Mouse (Mus musculus) heart, postnatal 36 days (tissue): ENCODE data around the gene Pold2. TPM values are rescaled to one million over a fixed set of nuclear protein-coding genes. Genes with fewer than 3 reads are reported as not detected.

Experiments
- DNase-seq, 2 experiments: peaks; one replicate each; pipeline ENCODE4 v3.0.0; 2021 to 2022
- intact Hi-C: fragments of 180-260 bp; cut with DNase I; formaldehyde crosslinking; loops from one replicate; pipeline ENCODE4 v1.15.1; 2025
- total RNA-seq, 2 experiments: library from RNA; stranded (reverse); gene quantifications; 2 replicates each; pipeline ENCODE4 v1.2.3; 2021

Gene Pold2
- total RNA-seq = 10 to 100 TPM; 36.1 to 38.7 TPM

DNA sequence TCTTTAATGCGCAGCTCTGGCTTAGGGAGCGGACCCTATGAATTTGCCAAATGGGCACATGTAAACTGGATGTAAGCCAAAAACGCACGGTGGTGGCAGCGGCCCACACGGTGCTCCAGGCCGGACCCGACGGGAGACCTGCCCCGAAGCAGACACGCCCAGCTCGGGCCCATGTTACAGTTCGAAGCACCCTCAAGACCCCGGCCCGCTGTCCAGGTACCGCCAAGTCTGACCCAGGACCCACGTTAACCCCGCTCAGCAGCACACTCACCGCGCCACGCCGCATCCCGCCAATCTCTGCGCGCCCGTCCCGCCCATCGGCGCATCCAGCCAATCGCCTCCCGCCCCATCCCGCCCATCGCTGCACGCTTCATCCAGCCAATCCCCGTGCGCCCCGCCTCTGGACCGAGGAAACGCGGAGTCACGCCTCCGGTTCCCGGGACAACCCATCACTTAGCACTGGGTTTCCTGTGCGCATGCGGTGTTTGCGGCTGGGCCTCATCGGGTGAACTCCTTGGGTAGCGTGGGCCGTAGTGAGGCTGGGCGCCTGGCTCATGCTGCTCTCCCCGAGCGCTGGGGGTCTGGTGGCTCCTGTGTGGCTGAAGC lies at the start of gene Pold2:
Gene Pold2 (minus strand): TSS at position 372 of the 606 bp plus-strand sequence.
- intact Hi-C loops = loop anchor here (2.0 kb wide), 2 partner anchors 41 to 89 kb away; partner anchors contain the start of gene Dbnl
- DNase-seq = peak; percentile 94 to 95

DNA sequence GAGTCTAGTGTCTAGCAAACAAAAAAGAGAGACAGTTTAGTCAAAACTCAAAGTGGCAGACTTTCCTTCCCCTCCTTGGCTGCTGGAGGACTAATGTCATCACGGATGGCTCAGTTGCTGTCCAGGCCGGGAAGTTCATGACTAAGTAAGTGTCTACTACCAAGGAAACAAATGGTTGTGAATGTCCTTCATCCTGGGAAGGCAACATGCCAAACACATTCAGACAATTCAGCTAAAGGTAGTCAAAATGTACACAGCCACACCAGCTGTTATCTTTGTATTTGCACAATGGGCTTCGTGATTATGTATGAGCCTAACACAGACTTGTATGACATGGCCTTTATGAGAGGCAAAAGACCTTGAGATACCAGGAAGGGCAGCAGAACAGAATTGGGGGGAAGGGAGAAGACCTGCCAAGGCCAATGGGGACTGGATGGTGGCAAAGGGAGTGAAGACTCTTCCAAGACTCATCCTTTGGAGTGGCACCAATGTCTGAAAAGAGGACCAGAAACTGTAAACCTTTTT lies 48.7 kb upstream of the Pold2 start:
- DNase-seq = no peak

DNA sequence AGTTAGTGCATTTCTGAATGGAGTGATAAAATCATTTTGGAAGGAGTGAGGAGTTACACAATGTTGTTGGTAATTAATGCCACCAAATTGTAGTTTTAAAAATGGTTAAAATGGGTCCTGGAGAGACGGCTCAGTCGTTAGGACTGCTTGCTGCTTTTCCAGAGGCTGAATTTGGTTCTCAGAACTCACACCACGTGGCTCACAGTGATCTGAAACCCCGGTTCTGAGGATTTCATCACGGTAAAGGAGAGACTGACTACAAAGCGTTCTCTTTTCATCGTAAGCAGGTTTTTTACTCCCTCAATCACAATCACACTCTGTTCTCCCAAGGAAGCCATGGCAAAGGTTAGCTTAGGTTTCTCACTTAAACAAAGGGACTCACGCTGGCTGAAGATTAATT lies 46.6 kb upstream of the Pold2 start:
- DNase-seq = no peak
- intact Hi-C loops = no loop called here

More for the DNA sequence above, 48.7 kb upstream of the Pold2 start:
- intact Hi-C loops = no loop called here

DNA sequence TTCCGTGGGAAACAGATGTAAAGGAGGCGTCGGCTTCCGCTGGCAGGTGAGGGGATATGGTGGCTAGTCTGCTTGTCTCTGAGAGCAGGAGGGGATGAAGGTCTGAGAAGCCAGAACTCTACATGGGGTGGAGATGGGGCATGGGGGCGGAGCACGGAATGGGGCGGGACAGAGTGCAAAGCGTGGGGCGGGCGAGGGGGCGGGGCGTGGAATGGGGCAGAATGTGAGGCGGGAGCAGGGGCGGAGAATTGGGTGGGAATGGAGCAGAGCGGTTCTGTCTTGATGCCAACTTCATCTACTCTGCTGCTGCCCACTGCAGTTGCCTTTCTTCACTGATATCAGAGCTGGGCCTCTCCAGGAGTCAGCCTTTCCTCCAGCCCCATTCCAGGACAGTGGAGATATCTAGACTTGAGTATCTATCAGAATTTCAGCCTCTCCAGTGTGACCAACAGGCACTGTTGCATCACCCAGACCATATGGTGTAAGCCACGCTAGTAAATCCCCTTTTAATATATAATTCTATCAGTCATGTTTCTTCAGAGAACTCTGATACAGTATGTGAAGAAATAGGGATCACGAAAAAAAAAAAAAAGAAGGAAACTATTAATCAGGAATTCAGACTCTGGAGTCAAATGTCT lies 42.4 kb upstream of the Pold2 start:
- intact Hi-C loops = no loop called here
- no peak for DNase-seq

DNA sequence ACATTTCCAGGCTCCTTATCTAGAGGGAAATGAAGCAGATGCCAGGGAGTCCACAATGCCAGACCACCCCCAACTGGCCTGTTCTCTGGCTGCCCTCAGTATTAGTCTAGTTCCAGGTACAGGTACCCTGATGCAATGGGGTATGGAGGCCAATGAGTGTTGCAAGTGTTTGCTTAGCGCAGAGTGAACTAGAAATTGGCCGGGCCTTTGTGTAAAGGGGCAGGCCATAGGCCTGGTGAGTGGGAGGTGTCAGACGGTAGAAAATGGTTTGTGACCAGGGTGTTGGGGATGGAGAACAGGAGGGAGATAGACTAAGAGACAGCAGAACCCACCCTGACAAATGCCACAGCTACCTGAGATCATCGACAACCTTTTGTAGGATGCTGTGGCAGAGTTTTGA lies 41.5 kb upstream of the Pold2 start:
- intact Hi-C loops = no loop called here

DNA sequence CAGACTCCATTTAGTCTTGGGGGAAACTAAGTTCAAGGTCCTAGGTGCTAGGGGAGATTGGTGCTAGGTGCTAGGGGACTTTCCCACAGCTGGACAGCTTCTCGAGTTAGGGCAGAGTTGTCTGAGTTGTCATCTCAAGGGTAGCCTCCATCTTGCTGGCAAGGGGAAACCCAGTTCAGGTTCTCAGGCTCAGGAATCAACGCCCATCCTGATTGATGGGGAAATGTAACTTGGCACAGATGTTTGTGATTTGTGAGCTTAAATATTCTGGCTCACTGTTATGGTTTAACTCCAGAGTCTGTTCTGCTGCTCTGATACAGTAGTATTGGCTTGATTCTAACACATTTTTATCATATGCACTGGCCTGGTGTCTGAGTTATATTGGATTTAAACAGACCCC lies 40.0 kb upstream of the Pold2 start:
- DNase-seq = no peak
- intact Hi-C loops = no loop called here

More for the DNA sequence above, 41.5 kb upstream of the Pold2 start:
- DNase-seq = no peak

DNA sequence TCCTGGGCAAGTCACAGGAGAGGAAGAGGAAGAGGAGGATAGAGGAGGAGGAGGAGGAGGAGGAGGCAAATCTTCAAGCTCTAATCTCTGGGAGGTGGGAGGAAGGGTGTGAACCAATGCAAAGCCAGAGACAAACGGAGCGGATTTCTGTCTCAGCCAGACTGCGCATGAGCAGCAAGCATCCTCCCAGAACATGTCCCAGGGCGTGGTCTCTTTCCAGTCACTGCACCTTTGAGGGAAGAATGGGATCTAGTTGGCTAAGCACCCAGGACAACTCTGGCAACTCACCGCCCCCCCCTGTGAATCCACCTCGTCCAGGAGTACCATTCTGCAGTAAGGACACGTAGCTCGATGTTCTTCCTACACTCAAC lies 38.1 kb upstream of the Pold2 start:
- DNase-seq = peak in 1 of 2 experiments; percentile 34
- intact Hi-C loops = no loop called here

DNA sequence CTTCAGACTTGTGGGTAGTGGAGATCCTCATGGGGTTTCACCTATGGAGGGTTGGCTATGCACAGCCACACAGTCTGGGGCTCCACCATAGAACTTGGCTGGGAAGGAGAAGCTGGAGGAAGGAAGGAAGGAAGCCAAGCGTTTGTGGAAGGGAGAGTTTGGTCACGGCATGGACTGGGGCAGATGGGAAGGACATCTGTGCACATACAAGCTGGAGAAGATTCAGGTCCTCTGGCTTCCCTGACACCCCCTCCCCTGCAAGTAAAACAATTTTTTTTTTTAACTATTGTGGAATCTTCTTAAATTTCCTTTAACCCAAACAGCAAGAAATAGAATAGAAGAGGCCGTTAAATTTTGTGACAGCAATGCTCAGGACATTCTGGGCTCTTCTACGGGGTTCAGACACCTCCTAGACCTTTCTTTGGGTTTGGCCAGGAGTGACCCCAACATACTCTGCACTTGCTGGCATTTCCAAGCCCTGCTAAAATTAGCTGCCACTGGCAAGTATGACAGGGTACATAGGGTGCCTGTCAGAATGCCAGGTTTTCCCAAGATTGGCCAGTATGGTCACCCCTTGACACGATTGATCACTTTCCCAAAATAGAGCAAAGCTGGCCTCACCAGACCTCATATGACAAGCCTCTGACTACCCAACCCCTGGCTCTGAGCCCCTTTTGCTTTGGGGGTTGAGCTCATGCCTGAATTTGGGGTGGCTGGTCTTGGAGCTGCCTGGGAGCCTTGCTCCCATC lies 37.5 kb upstream of the Pold2 start:
- peak; percentile 47 to 54 for DNase-seq
- intact Hi-C loops = no loop called here

DNA sequence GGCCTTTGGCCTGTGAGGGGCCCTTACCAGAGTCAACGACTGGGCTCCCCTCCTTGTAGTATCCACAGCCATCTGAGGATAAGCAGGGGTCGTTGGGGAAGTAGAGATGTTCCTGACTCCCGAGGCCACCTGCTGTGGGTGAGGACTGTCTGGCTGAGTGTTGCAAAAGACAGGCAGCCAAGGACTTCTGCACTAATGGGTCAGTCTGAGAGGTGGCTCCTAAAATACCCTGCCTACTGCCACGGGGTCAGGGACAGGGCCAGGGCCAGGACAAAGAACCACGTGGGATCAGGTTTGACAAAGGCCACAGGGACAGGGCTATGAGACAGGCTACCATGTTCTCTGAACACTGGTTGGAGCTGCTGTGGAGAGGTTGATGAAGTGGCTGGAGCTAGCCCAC lies 36.8 kb upstream of the Pold2 start:
- intact Hi-C loops = no loop called here
- no peak for DNase-seq

DNA sequence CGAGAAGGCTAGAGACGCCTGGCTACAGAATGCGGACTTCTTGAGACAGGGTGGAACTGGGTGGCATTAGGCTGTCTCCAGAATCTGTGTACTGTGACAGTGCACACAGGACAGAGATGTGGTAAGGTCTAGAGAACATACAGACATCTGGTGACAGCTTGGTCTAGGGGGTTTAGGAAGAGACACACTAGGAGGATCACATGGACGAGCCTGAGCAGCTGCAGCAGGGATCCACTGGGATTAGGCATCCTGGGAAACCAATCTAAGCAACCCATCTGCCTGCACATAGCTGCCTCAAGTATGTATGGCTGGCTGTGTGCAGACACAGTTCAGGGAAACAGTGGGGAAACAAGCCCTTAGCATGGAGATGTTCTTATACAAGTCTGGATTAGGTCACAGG lies 35.8 kb upstream of the Pold2 start:
- no peak for DNase-seq
- intact Hi-C loops = no loop called here

DNA sequence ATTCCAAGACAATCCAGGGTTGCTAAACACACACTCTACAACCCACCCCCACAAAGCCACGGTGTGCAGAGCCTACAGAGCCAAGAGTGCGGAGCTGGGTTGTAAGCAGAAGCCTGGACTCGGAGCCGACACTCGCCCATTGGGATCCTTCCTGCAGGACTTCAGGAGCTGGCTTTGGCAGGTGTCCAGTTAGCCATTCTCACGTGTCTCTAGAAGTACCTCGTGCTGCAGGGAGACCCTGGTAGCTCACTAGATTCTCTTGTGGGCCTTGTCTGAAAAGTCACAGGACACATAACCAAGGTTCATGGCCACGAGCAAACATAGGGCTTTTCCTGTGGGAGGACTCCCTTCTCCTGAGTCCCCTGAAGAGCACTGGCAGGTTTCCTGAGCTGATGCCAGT lies 35.2 kb upstream of the Pold2 start:
- DNase-seq = no peak
- intact Hi-C loops = no loop called here

DNA sequence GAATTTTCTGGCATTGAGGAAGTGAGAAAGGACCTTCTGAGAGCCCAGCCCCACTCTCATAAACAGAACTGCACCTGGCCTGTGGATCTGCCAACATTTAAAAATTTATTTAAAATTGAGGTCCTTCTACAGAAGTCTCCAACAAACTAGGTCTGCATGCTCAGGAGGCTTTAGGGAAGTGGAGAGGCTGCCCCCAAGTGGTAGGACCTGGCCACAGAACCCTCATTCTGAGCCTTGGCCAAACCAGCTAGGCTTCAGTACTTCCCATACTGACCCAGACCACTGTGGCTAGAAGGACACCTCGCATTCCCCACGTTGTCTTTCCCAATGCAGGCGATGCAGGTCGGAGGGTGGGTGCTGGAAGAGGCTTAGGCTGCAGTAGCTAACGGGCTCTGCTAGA lies 34.5 kb upstream of the Pold2 start:
- DNase-seq = peak; percentile 54 to 68
- intact Hi-C loops = no loop called here

DNA sequence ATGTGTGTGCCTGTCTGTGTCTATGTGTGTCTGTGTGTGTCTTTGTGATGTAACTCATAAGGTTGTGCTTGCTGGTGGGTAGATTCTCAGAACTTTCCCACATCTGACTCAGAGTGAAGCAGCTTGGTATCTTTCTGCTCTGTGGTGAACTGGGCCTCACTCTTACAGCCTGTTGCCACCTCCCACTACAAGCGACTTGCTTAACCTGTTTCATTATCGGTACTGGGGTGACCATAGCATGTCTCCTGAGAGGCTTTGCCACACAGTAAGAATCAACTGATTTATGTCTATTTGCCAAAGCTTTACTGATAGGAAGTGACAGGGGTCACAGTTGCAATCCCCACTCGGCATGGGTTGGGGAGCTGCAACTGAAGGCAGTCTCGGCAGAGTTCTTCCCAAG lies 30.6 kb upstream of the Pold2 start:
- DNase-seq = no peak

DNA sequence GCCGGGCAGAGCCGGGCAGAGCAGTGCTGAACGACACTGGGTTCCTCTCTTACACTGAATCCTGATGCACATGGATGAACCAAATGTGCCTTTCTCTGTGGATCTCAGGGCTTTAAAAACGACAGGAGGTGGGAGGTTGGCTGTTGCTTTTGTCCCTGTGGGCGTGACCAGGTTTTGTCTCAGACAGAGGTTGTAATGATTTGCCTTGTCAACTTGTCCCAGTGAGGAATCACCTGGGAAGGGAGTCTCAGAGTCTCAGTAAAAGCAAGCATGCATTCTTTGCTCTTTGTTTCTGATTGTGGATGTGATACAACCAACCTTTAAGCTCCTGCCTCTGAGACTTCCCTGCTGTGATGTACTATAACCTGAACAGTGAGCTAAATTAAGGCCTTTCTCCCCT lies 29.0 kb upstream of the Pold2 start:
- no peak for DNase-seq
- intact Hi-C loops = no loop called here

More for the DNA sequence above, 30.6 kb upstream of the Pold2 start:
- intact Hi-C loops = no loop called here

DNA sequence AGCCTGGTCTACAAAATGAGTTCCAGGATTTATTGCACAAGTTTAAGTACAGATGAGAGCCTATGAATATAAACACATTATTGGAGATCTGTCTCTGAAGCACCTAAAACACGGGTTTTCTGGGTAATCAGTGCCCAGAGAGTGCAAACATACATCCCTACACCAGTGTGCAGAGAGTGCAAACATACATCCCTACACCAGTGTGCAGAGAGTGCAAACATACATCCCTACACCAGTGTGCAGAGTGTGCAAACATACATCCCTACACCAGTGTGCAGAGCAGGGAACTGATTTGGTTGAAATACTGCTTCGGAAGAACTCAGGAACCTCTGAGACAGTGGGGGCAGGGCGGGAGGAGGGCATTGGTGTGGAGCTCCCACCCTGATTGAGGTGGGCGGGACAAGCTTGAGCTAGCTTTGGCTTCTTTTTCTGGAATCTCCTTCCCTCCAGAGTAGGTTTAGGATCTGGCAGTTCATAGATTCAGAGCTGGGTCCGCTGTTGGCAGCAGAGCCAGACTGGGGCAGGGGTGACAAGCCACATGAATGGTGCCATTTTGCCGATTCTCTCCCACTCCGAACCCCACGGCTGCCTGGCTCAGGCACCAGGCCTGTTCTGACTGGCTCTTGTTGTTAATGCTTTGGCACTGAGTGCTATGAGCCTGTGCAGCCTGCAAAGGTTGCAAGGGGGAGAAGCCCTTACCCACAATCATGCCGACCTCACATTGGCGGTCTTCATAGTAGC lies 27.9 kb upstream of the Pold2 start:
- no peak for DNase-seq
- intact Hi-C loops = no loop called here

DNA sequence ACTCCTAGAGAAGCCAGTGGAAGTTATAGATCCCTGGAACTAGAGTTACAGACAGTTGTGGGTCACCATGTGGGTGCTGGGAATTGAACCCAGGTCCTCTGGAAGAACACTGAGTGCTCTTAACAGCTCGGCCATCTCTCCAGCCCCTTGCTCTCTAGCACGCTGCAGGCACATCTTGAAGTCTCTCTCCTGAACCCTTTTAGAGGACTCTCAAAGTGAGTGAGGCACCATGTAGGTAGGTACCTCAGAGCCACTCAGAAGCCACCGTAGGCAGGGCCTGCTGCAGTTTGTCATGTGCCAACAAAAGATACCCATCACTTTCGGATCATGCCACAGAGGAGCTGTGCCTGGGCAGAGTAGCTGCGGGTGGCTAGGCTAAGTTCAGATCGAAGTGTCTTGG lies 26.8 kb upstream of the Pold2 start:
- no peak for DNase-seq
- intact Hi-C loops = no loop called here

DNA sequence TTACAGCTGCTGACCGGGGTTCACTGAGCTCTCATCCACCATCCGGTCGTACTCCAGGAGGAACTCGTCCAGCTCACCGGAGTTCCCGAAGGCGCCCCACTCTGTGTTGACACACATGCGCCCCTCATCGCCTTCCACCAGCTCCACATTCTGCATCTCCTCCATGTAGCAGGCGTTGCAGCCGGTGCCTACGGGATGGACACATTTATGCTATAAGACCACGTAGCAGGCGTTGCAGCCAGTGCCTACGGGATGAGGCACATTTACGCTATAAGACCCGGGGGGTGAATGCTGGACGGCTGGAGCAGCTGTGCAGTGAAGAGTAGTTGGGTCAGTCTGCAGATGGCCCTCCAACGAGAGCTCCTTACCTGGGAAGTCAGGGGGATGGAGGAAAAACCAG lies 26.3 kb upstream of the Pold2 start:
- intact Hi-C loops = no loop called here
- DNase-seq = no peak

DNA sequence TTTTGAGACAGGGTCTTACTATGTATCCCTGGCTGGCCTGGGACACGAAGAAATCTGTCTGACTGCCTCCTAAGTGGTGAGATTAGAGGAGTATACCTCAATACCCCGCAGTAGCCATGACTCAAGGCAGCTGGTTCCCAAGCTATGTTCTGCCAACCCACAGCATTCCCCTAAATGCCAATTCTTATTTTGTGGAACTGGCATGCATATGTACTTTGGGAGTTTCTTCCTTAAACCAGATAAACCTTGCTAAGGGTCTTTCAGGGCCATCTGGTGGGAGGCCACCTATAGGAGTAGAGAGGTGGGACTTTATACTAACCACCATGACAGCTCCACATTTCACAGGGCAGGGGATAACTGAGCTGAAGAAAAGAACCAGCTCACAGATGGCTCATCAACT lies 25.8 kb upstream of the Pold2 start:
- no peak for DNase-seq
- intact Hi-C loops = no loop called here

DNA sequence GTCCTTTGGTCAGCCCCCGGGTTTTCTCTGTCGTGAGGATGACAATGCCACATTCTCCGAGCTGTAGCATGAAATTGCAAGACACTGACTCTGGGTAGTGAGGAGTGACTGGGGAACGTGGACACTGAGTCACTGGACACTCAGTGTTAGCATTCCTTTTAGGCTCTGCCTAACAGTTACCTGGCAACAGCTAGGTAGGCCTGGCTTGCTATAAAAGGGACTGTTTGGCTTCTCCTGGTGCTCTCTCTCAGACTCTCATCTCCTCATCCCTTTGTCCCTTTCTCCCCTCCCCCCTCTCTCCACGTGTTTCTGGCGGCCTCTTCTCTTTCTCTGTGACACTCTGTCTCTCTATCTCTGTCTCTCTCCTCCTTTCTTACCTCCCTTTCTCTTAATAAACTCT lies 24.3 kb upstream of the Pold2 start:
- no peak for DNase-seq
- intact Hi-C loops = no loop called here

DNA sequence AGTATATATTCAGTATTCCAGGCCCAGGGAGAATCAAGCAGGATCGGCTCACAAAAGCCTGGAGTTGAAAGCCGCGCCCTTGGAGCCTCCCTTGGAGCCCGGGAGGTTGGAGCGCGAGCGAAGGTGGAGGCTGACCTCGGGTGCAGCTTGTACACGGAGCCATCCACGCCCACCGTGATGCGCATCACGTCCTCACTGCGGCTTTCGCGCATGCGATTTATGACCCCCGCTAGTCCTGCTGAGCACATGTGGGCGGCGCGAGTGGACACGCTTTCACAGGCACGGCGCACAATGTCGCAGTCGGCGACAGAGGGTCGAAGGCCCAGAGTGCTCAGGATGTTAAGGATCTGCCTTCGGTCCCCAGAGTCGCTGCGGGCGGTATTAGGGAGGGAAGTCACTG lies 23.9 kb upstream of the Pold2 start:
- DNase-seq = no peak
- intact Hi-C loops = no loop called here

DNA sequence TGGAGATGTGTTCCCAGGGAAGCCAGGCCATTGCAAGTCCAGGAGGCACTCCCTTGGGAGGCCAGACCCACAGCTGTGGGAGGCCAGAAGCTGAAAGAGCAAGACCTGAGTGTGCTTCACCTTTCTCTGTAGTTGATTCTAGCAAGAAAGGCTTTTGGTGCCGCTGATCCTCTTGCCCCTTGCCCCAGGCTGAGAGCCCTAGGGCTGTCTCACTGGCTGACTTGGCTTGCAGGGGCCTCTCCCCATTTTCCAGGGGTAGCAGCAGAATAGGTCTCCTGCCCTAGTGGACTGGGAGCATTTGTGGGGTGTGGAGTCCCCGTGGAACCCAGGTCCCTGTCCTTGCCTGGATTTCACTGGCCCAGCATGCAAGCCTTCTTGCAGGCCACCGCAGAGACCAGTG lies 23.2 kb upstream of the Pold2 start:
- intact Hi-C loops = no loop called here

More for the DNA sequence above, 23.2 kb upstream of the Pold2 start:
- DNase-seq = no peak
